28 mouse cellular contexts compared by ENCODE assay signal in the genomic region with DNA sequence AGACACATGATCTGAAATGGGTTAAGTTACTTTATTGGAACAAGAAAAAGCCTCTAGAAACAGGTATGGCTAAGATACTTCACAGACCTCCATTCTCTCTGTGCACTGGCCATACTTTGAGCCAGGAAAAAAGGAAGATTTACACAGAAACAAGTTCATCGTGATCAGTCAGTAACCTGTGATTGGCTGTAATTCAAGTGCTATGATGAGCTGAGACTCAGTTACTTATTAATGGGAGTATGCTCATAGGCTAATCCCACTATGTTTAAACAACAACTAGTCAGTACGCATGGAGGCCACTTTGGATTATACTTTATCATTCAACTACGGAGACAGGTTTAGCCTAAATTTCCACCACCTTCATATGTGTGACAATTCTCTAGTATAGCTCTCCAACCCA. TPM values are rescaled to one million over a fixed set of nuclear protein-coding genes. Genes with fewer than 3 reads are reported as not detected.
DNase-seq lines count a peak whose midpoint lies in the region; ATAC-seq and TF ChIP-seq lines count a peak whose summit lies in the region.
"Had no signal": no experiment of that assay in that cellular context is flagged by ENCODE, and none has a peak within 500 bp of the region (broad histone marks: within the 10 kb centered on the region; RNA-seq: fewer than 3 reads in every experiment).

No protein-coding gene starts in this region.

- H3K27me3 ChIP-seq in kidney, embryonic 14.5 days (ENCODE audit: control insufficient read depth, insufficient read depth, low read length): no peaks in the 10 kb centered on the region
- H3K27me3 ChIP-seq in liver, adult 2 months (ENCODE audit: control insufficient read depth, insufficient read depth, low read length): no peaks in the 10 kb centered on the region
- 0 out of 2 replicates have a peak, but pooled peaks cover 3% of the 10 kb centered on the region for H3K27me3 ChIP-seq in liver, embryonic 11.5 days (replicated peaks; ENCODE audit: control insufficient read depth, insufficient read depth, low read length)
- H3K27me3 ChIP-seq: embryonic facial prominence, embryonic 13.5 days; embryonic facial prominence, embryonic 15.5 days had no signal

- no peaks in the 10 kb centered on the region for H3K4me1 ChIP-seq in kidney, embryonic 14.5 days (ENCODE audit: control insufficient read depth, insufficient read depth, low read length)
- H3K4me1 ChIP-seq in liver, adult 2 months (ENCODE audit: control insufficient read depth, insufficient read depth, low read length): 0 out of 2 replicates have a peak, but pooled peaks cover 1% of the 10 kb centered on the region
- no peaks in the 10 kb centered on the region for H3K4me1 ChIP-seq in liver, embryonic 11.5 days (replicated peaks; ENCODE audit: control insufficient read depth, insufficient read depth, low read length)
- H3K4me1 ChIP-seq: forebrain, embryonic 12.5 days had no signal

- no peak overlapping the region for H3K9ac ChIP-seq in kidney, embryonic 14.5 days (ENCODE audit: low read depth, low read length)
- H3K9ac ChIP-seq in liver, adult 2 months (ENCODE audit: low read depth, low read length): no peak overlapping the region
- H3K9ac ChIP-seq in liver, embryonic 11.5 days (ENCODE audit: low read depth, low read length): no peak overlapping the region
- H3K9ac ChIP-seq: embryonic facial prominence, embryonic 13.5 days; embryonic facial prominence, embryonic 15.5 days; forebrain, embryonic 12.5 days had no signal

- H3K4me3 ChIP-seq in kidney, embryonic 14.5 days (ENCODE audit: low read length): no peak overlapping the region
- H3K4me3 ChIP-seq in liver, adult 2 months (ENCODE audit: insufficient read depth, low read depth, low read length): no peak overlapping the region
- H3K4me3 ChIP-seq in liver, embryonic 11.5 days (ENCODE audit: low read depth, low read length): no peak overlapping the region
- H3K4me3 ChIP-seq: embryonic facial prominence, embryonic 13.5 days; embryonic facial prominence, embryonic 15.5 days; erythroblast, embryonic 14.5 days; forebrain, embryonic 10.5 days; forebrain, embryonic 12.5 days had no signal

- 79% methylated on average over 3 of the region's 3 CpGs for WGBS in kidney, embryonic 14.5 days
- WGBS in liver, adult 2 months: 30% methylated on average over 3 of the region's 3 CpGs
- WGBS in liver, embryonic 11.5 days: 77% methylated on average over 3 of the region's 3 CpGs

- H3K4me2 ChIP-seq in kidney, embryonic 14.5 days (replicated peaks; ENCODE audit: low read depth, low read length): no peak overlapping the region
- H3K4me2 ChIP-seq in liver, embryonic 11.5 days: no peak overlapping the region
- H3K4me2 ChIP-seq: embryonic facial prominence, embryonic 13.5 days; embryonic facial prominence, embryonic 15.5 days; forebrain, embryonic 12.5 days had no signal

- no peaks in the 10 kb centered on the region for H3K9me3 ChIP-seq in kidney, embryonic 14.5 days (ENCODE audit: control insufficient read depth, low read length)
- no peaks in the 10 kb centered on the region for H3K9me3 ChIP-seq in liver, embryonic 11.5 days (ENCODE audit: control insufficient read depth, low read length)
- H3K9me3 ChIP-seq: embryonic facial prominence, embryonic 13.5 days; embryonic facial prominence, embryonic 15.5 days; forebrain, embryonic 12.5 days had no signal

- H3K36me3 ChIP-seq in kidney, embryonic 14.5 days (ENCODE audit: control insufficient read depth, insufficient read depth, low read length): no peaks in the 10 kb centered on the region
- H3K36me3 ChIP-seq in liver, adult 2 months (ENCODE audit: control insufficient read depth, insufficient read depth, low read length): no peaks in the 10 kb centered on the region
- H3K36me3 ChIP-seq in liver, embryonic 11.5 days (ENCODE audit: control insufficient read depth, insufficient read depth, low read length): no peaks in the 10 kb centered on the region
- H3K36me3 ChIP-seq: embryonic facial prominence, embryonic 13.5 days; embryonic facial prominence, embryonic 15.5 days; forebrain, embryonic 10.5 days; forebrain, embryonic 12.5 days had no signal

- H3K27ac ChIP-seq in kidney, embryonic 14.5 days (ENCODE audit: low read depth, low read length): no peak overlapping the region
- no peak overlapping the region for H3K27ac ChIP-seq in liver, adult 2 months (replicated peaks; ENCODE audit: insufficient read depth, low read depth, low read length)
- no peak overlapping the region for H3K27ac ChIP-seq in liver, embryonic 11.5 days (ENCODE audit: low read depth, low read length)
- H3K27ac ChIP-seq: embryonic facial prominence, embryonic 13.5 days; embryonic facial prominence, embryonic 15.5 days; forebrain, embryonic 10.5 days; forebrain, embryonic 12.5 days had no signal

- no peaks in the 10 kb centered on the region for H3K79me2 ChIP-seq in liver, adult 2 months (ENCODE audit: control insufficient read depth, insufficient read depth, low read length)

- no peak for TF ChIP-seq CTCF in liver, adult 2 months (IDR thresholded peaks at IDR 0.05; ENCODE audit: low read depth, low read length)

- peak; percentile 15 for DNase-seq in kidney, adult 11 months
- DNase-seq in kidney, postnatal 4 days: no peak
- peak; percentile 86 for DNase-seq in kidney, adult 9 months
- DNase-seq in kidney, postnatal 25 days: peak; percentile 9 to 21
- DNase-seq in kidney, postnatal 10 days: no peak
- DNase-seq in liver, adult 2 months (ENCODE audit: extremely low read depth, low read depth, low spot score): peak; percentile 90
- no peak for DNase-seq in liver, embryonic 11.5 days (ENCODE audit: low spot score)
- DNase-seq: adrenal gland, adult 2 months; adrenal gland, postnatal 10 days; adrenal gland, postnatal 25 days; cerebellum, adult 11 months; cerebellum, adult 18-20 months; cerebellum, adult 8-10 months; cerebellum, adult 9-11 months; cerebellum, postnatal 14 days; cerebellum, postnatal 36 days; embryo, embryonic 11 days had no signal

- no peak for ATAC-seq in kidney, embryonic 14.5 days (ENCODE audit: low FRiP score, low TSS enrichment)
- no peak for ATAC-seq in liver, embryonic 11.5 days (replicated peaks; ENCODE audit: low FRiP score)
- ATAC-seq: forebrain, embryonic 14.5 days had no signal

- TF ChIP-seq POLR2A in liver, adult 2 months (IDR thresholded peaks at IDR 0.05; ENCODE audit: extremely low read depth, insufficient read depth, low read length): no peak

RNA-seq across cellular contexts. Expression of a gene that starts 22.2 kb away (rescaled TPM):
- polyA plus RNA-seq in kidney, embryonic 14.5 days (2014; fragmentation: Nextera tagmentation; extraction: Ambion mirVana): 0.19 and 0.69 TPM in 2 replicates
- total RNA-seq in liver, adult 2 months (2014; rRNA removed): not detected in 2 replicates
- polyA plus RNA-seq in liver, adult 2 months (2012; rRNA removed): not detected in 2 replicates
- 0.15 and 0.25 TPM in 2 replicates for polyA plus RNA-seq in liver, embryonic 11.5 days (2014; fragmentation: Nextera tagmentation; extraction: Ambion mirVana)
- total RNA-seq: adrenal gland, adult 2 months; adrenal gland, postnatal 10 days; adrenal gland, postnatal 25 days; adrenal gland, postnatal 4 days; common myeloid progenitor, adult 5-6 weeks; MEL had no signal
- polyA plus RNA-seq: adrenal gland, adult 2 months; C2C12; erythroblast, embryonic 14.5 days had no signal

RNA-seq across cellular contexts. Expression of a gene that starts 22.3 kb away (rescaled TPM):
- 0.19 and 0.22 TPM in 2 replicates for polyA plus RNA-seq in kidney, embryonic 14.5 days (2014; fragmentation: Nextera tagmentation; extraction: Ambion mirVana)
- 0.20 and 2.5 TPM in 2 replicates for total RNA-seq in liver, adult 2 months (2014; rRNA removed)
- 0.01 TPM in 1 of 2 replicates, not detected in the other for polyA plus RNA-seq in liver, adult 2 months (2012; rRNA removed)
- polyA plus RNA-seq in liver, embryonic 11.5 days (2014; fragmentation: Nextera tagmentation; extraction: Ambion mirVana): 0.04 and 0.06 TPM in 2 replicates
- total RNA-seq: adrenal gland, adult 2 months; adrenal gland, postnatal 25 days; MEL had no signal
- polyA plus RNA-seq: adrenal gland, adult 2 months; erythroblast, embryonic 14.5 days had no signal

RNA-seq across cellular contexts. Expression of a gene that starts 51.7 kb away (rescaled TPM):
- 174 and 188 TPM in 2 replicates for polyA plus RNA-seq in kidney, embryonic 14.5 days (2014; fragmentation: Nextera tagmentation; extraction: Ambion mirVana)
- total RNA-seq in liver, adult 2 months (2014; rRNA removed): 0.83 and 1.2 TPM in 2 replicates
- 1.4 and 1.6 TPM in 2 replicates for polyA plus RNA-seq in liver, adult 2 months (2012; rRNA removed)
- 57.6 and 60.2 TPM in 2 replicates for polyA plus RNA-seq in liver, embryonic 11.5 days (2014; fragmentation: Nextera tagmentation; extraction: Ambion mirVana)
- total RNA-seq: MEL had no signal
- polyA plus RNA-seq: erythroblast, embryonic 14.5 days had no signal

Comparison
In these comparisons a context has a peak if more than half of its experiments do, and no peak if none do; other contexts are left out.
1. DNase-seq: peak in kidney, adult 11 months (single experiment), kidney, adult 9 months (single experiment), kidney, postnatal 25 days (2 of 2) and liver, adult 2 months (single experiment); none in kidney, postnatal 4 days (0 of 2), kidney, postnatal 10 days (single experiment) and liver, embryonic 11.5 days (single experiment).
2. RNA of a gene that starts 51.7 kb away (polyA plus RNA-seq): 174 to 188 TPM in kidney, embryonic 14.5 days and 57.6 to 60.2 TPM in liver, embryonic 11.5 days; 1.4 to 1.6 TPM in liver, adult 2 months; every median in the first group is over 10 times any median in the second.